Mouse (Mus musculus) intestine, postnatal 0 days (tissue): ENCODE results near the gene Zfp947. TPM values are rescaled to one million over a fixed set of nuclear protein-coding genes. Genes with fewer than 3 reads are reported as not detected.
"Not testable (repeated sequence)": the region's sequence is repeated elsewhere in the genome, so short reads cannot be mapped to it uniquely, and the experiment has no call there.

Source experiments
- ATAC-seq: fragments of 200-750 bp; cut with Nextera tagmentation; 2 replicates; pipeline ENCODE4 v1.8.0; 2017; ENCODE audit warnings: mild to moderate bottlenecking, moderate TSS enrichment, moderate library complexity
- H3K27ac ChIP-seq: fragments of 300-500 bp; sonication (generic); 2 replicates; pipeline ENCODE4 v1.5.1; 2014; ENCODE audit warnings: mild to moderate bottlenecking, low read depth, low read length, moderate library complexity
- H3K27me3 ChIP-seq: fragments of 300-500 bp; sonication (generic); replicated peaks from 2 replicates; pipeline ENCODE4 v1.6.1; 2014; ENCODE audit warnings: low read length, mixed read lengths; ENCODE audit not compliant: control insufficient read depth, insufficient read depth
- H3K36me3 ChIP-seq: fragments of 300-500 bp; sonication (generic); 2 replicates; pipeline ENCODE4 v1.6.1; 2014; ENCODE audit warnings: mild to moderate bottlenecking, moderate library complexity; ENCODE audit not compliant: control insufficient read depth, insufficient read depth
- H3K4me1 ChIP-seq: fragments of 300-500 bp; sonication (generic); replicated peaks from 2 replicates; pipeline ENCODE4 v1.6.1; 2014; ENCODE audit warnings: antibody characterized with exemption, low read length, mixed read lengths; ENCODE audit not compliant: control insufficient read depth, insufficient read depth
- H3K4me2 ChIP-seq: fragments of 300-500 bp; sonication (generic); replicated peaks from 2 replicates; pipeline ENCODE4 v1.6.1; 2014; ENCODE audit warnings: low read depth, mild to moderate bottlenecking, moderate library complexity
- H3K4me3 ChIP-seq: fragments of 300-500 bp; sonication (generic); 2 replicates; pipeline ENCODE4 v1.5.1; 2014; ENCODE audit warnings: low read depth, low read length
- H3K9ac ChIP-seq: fragments of 300-500 bp; sonication (generic); 2 replicates; pipeline ENCODE4 v1.6.1; 2014; ENCODE audit warnings: mild to moderate bottlenecking, low read depth, low read length
- H3K9me3 ChIP-seq: fragments of 300-500 bp; sonication (generic); 2 replicates; pipeline ENCODE4 v1.6.1; 2016; ENCODE audit warnings: mixed run types; ENCODE audit not compliant: control insufficient read depth
- CTCF ChIP-seq: sonication (generic); IDR thresholded peaks from 2 replicates; pipeline ENCODE4 v1.5.1; 2016; ENCODE audit warnings: low read depth, mild to moderate bottlenecking, control low read depth, antibody characterized with exemption, moderate library complexity
- WGBS: fragments of 180-500 bp; shearing (Covaris S2); extraction: QIAGEN DNeasy Blood & Tissue Kit; methylation state at CpG from one replicate; pipeline ENCODE4 v1.1.7; 2014; 5-methylcytosine and 5-hydroxymethylcytosine counted together
- polyA plus RNA-seq: library from polyadenylated mRNA; unstranded; fragments of >200 nt; fragmentation: Nextera tagmentation; extraction: Ambion mirVana; gene quantifications from 2 replicates; pipeline ENCODE4 v1.2.1, GENCODE M21; 2015

Gene Zfp947
- polyA plus RNA-seq = 2.3 and 2.6 TPM in 2 replicates

DNA sequence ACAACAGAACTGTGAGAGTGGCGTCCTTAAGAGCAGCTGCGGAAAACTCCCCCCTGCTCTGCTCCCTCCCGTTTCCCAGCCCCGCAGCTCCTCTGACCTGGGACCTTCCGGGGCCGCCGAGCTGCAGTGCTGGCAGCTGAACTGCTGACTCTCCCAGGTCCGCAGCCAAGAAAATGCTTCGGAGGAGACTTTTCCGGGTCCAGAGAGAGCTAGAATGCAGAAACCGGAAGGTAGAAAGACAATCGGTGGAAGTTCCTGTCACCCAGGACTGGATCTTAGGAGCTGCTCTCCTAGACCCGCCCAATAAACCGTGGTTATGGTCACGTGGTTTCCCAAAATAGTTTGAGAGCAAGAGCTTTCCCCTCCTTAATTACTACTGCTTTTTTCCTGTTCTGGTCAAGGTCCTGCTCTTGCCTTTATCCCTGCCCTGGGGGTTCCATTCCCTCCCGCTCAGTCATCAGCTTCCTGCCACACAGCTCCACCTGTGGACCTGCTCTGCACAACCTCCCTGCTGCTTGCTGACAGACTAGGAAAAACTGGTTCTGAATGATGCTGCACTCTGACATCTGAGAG lies at the start of gene Zfp947:
Gene Zfp947 (minus strand): TSS at position 469 of the 573 bp plus-strand sequence.
- Histone ChIP-seq H3K4me2 (peak within 1 kb of the TSS; percentile 70), H3K9ac (peak within 1 kb of the TSS; percentile 53), H3K27ac (peak within 1 kb of the TSS; percentile 84), H3K4me3 (peak within 1 kb of the TSS; percentile 54)
- H3K36me3 ChIP-seq, H3K9me3 ChIP-seq, H3K4me1 ChIP-seq, H3K27me3 ChIP-seq: not testable (repeated sequence)
- ATAC-seq = peak; percentile 92
- WGBS = under 1% methylated on average over 16 of the region's 16 CpGs
- peak; percentile 58 for TF ChIP-seq CTCF

DNA sequence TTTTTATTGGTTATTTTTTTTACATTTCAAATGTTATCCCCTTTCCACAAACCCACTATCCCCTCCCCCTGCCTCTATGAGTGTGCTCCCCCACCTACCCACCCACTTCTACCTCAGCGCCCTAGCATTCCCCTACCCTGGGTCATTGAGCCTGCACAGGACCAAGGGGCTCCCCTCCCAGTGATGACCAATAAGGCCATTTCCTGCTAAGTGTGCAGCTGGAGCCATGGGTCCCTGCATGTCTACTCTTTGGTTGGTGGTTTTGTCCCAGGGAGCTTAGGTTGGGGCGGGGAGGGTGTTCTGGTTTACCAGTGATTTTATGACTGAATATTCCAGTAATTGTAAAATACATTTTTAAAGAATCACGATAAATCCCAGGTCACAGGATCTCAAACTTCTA lies 686 bp downstream of the Zfp947 start:
- Histone ChIP-seq H3K27ac (peak overlapping the region; percentile 84), H3K4me2 (peak overlapping the region; percentile 70), H3K4me3 (peak overlapping the region; percentile 54)
- not testable (repeated sequence) for H3K36me3 ChIP-seq, H3K27me3 ChIP-seq, H3K4me1 ChIP-seq, H3K9me3 ChIP-seq, H3K9ac ChIP-seq
- 5% methylated on average over 3 of the region's 3 CpGs for WGBS
- ATAC-seq = peak; percentile 68

DNA sequence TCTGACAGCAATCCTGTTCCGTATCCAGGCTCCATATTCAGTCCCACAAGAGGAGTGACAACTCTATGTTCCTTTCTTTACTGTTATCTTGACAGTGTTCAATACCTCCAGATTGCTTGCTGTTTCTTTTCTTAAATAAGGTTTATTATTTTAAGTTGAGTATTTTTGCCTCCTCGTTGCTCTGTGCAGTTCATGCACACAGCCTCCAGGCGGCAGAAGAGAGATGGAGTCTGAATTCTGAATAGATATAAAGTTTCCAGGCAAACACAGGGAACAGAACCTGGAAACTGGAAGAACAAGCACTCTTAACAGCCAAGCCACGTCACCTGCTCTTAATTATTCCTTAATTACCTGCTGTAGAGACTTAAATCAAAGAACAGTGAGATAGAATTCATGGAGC lies 12.0 kb downstream of the Zfp947 start:
- H3K27ac ChIP-seq, ATAC-seq, H3K36me3 ChIP-seq, H3K4me2 ChIP-seq, H3K4me1 ChIP-seq, H3K27me3 ChIP-seq, H3K4me3 ChIP-seq, H3K9me3 ChIP-seq, H3K9ac ChIP-seq: not testable (repeated sequence)
- WGBS = 67% methylated on average over 2 of the region's 4 CpGs

DNA sequence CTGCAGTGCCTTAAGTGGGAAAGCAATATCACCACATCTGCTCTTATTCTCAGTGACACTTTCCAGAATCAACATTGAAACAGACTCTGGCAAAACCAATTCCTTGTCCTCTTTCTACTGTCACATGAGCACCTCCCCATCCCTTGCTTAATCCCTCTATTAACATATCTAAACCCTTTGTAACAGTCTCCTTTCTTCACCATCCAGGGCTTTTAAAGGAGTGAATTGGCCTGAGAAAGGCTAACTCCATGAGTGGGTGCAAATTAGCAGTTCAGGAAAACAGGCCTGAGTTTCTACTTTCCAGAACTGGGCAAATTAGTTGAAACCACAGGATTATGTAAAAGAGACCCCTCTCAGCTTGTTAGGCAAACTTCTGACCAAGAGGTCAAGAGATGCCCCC lies 47.2 kb downstream of the Zfp947 start:
- Histone ChIP-seq H3K4me2 (no peak overlapping the region), H3K4me3 (no peak overlapping the region), H3K36me3 (no peaks in the 10 kb centered on the region), H3K27me3 (no peaks in the 10 kb centered on the region), H3K9ac (no peak overlapping the region), H3K9me3 (no peaks in the 10 kb centered on the region), H3K27ac (no peak overlapping the region), H3K4me1 (no peaks in the 10 kb centered on the region)
- ATAC-seq = no peak
- no peak for TF ChIP-seq CTCF

Other genes starting within 250 kb of the Zfp947 start
- 12.8 and 14.7 TPM in 2 replicates for gene Zfp942, start 203.7 kb downstream of the Zfp947 start, polyA plus RNA-seq
- 12.1 TPM in 2 replicates for gene Zfp943, start 203.6 kb downstream of the Zfp947 start, polyA plus RNA-seq
- gene Zfp994, start 59.4 kb upstream of the Zfp947 start, polyA plus RNA-seq = 3.6 TPM in 2 replicates
- gene CT030661.1, start 148.6 kb upstream of the Zfp947 start, polyA plus RNA-seq = 11.3 and 12.4 TPM in 2 replicates
- 9.6 TPM in 2 replicates for gene Zfp944, start 195.2 kb upstream of the Zfp947 start, polyA plus RNA-seq
- gene Zfp758, start 195.3 kb upstream of the Zfp947 start, polyA plus RNA-seq = 5.7 and 7.6 TPM in 2 replicates